Mouse (Mus musculus): ENCODE data around the gene Rab11fip3.

- TF ChIP-seq CTCF (IDR thresholded peaks at IDR 0.05; ENCODE audit: control insufficient read depth, insufficient read depth, low read length) = no peak
- no peak for TF ChIP-seq POLR2A (IDR thresholded peaks at IDR 0.05; ENCODE audit: borderline replicate concordance, control insufficient read depth, low read depth, low read length)
These were observed 125.6 kb downstream of the Rab11fip3 start for GRCm38 (mm10) chr17:25943769-25944168.
